Mouse (Mus musculus) megakaryocyte, embryonic 14.5 days (primary cell): ENCODE data around the gene Limk2.

Experiments used
- FLI1 ChIP-seq: IDR thresholded peaks from 2 replicates; pipeline ENCODE4 v1.6.1; 2012; ENCODE audit warnings: low read length, inconsistent platforms, mixed read lengths
- GATA1 ChIP-seq: IDR thresholded peaks from 3 replicates; pipeline ENCODE4 v1.6.1; 2012; ENCODE audit warnings: mixed read lengths, low read length, inconsistent platforms, borderline replicate concordance

DNA sequence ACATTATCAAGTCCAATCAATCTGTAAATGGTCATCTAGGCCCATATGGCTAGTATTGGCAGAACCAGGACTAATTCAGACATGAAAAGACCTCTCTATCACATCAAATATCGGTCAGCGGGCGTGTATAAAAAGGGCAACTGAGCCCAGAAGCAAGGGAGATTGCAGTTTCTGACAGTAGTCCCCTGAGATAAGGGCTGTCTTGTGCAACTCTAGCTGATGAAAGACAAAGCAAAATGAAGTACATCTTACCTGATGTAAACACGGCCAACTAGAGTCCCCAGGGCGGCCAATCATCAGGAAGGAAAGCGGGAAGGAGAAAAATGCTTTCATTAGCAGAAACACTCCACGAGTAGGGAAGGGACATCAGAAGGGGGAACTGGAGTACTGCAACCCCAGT lies 19.6 kb upstream of the Limk2 start:
- TF ChIP-seq GATA1 (no peak), FLI1 (no peak)
